Mouse (Mus musculus) thymus, postnatal 25 days (tissue): ENCODE measurements around the gene Cgas.
"Not testable (repeated sequence)": the region's sequence is repeated elsewhere in the genome, so short reads cannot be mapped to it uniquely, and the experiment has no call there.

Source experiments
- DNase-seq: peaks from one replicate; pipeline ENCODE4 v3.0.0; 2022

Gene Cgas

GRCm38 (mm10) chr9:78442579-78443392, at the start of gene Cgas:
Gene Cgas, minus strand, starts transcription at chr9:78443237.
- DNase-seq = peak; percentile 46

GRCm38 (mm10) chr9:78492254-78492653, 49.2 kb upstream of the Cgas start:
- DNase-seq = no peak

- no peak for DNase-seq
Measured at GRCm38 (mm10) chr9:78491169-78491568, 48.1 kb upstream of the Cgas start.

- DNase-seq = peak; percentile 61
Measured at GRCm38 (mm10) chr9:78488890-78489420, 45.9 kb upstream of the Cgas start, which contains the start of gene Eef1a1. Gene Eef1a1, minus strand, starts transcription at chr9:78489151.

GRCm38 (mm10) chr9:78488021-78488420, 45.0 kb upstream of the Cgas start:
- DNase-seq = not testable (repeated sequence)

GRCm38 (mm10) chr9:78484660-78485059, 41.6 kb upstream of the Cgas start:
- DNase-seq = no peak

- DNase-seq = no peak
Measured at GRCm38 (mm10) chr9:78482386-78482785, 39.3 kb upstream of the Cgas start.

- peak; percentile 97 for DNase-seq
Measured at GRCm38 (mm10) chr9:78481423-78482331, 38.6 kb upstream of the Cgas start.

GRCm38 (mm10) chr9:78480706-78481358, 37.8 kb upstream of the Cgas start:
- DNase-seq = peak; percentile 77

- not testable (repeated sequence) for DNase-seq
Measured at GRCm38 (mm10) chr9:78480227-78480626, 37.2 kb upstream of the Cgas start.

GRCm38 (mm10) chr9:78479308-78479707, 36.3 kb upstream of the Cgas start:
- DNase-seq = not testable (repeated sequence)

- DNase-seq = not testable (repeated sequence)
Measured at GRCm38 (mm10) chr9:78478009-78478605, 35.1 kb upstream of the Cgas start.

- DNase-seq = no peak
Measured at GRCm38 (mm10) chr9:78477021-78477551, 34.0 kb upstream of the Cgas start.

- no peak for DNase-seq
Measured at GRCm38 (mm10) chr9:78476531-78477020, 33.5 kb upstream of the Cgas start.

- no peak for DNase-seq
Measured at GRCm38 (mm10) chr9:78475873-78476272, 32.8 kb upstream of the Cgas start.

- no peak for DNase-seq
Measured at GRCm38 (mm10) chr9:78475383-78475780, 32.3 kb upstream of the Cgas start.

- no peak for DNase-seq
Measured at GRCm38 (mm10) chr9:78474771-78475382, 31.8 kb upstream of the Cgas start.

- no peak for DNase-seq
Measured at GRCm38 (mm10) chr9:78474270-78474669, 31.2 kb upstream of the Cgas start.

- no peak for DNase-seq
Measured at GRCm38 (mm10) chr9:78473588-78473987, 30.6 kb upstream of the Cgas start.

GRCm38 (mm10) chr9:78465725-78466124, 22.7 kb upstream of the Cgas start:
- no peak for DNase-seq

GRCm38 (mm10) chr9:78463337-78463736, 20.3 kb upstream of the Cgas start:
- DNase-seq = no peak
